Mouse (Mus musculus) adrenal gland, postnatal 36 days (tissue): ENCODE data around the gene Rpl36-ps4. TPM values are rescaled to one million over a fixed set of nuclear protein-coding genes. Genes with fewer than 3 reads are reported as not detected.

Experiments
- DNase-seq, 2 experiments: peaks; one replicate each; pipeline ENCODE4 v3.0.0; 2021; ENCODE audit warnings: mixed read lengths in 1 of 2
- long read RNA-seq, 2 experiments: library from polyadenylated mRNA; stranded (forward); transcript quantifications; one replicate each; pipeline ENCODE4 v2.0.0; 2021; ENCODE audit warnings: borderline sequencing depth in 2 of 2
- total RNA-seq, 2 experiments: library from RNA; stranded (reverse); gene quantifications; 2 replicates each; pipeline ENCODE4 v1.2.3; 2021

The Rpl36-ps4 gene
- total RNA-seq = not detected
- long read RNA-seq, experiment 1 = 0 reads
- long read RNA-seq, experiment 2 = 0 reads

DNA sequence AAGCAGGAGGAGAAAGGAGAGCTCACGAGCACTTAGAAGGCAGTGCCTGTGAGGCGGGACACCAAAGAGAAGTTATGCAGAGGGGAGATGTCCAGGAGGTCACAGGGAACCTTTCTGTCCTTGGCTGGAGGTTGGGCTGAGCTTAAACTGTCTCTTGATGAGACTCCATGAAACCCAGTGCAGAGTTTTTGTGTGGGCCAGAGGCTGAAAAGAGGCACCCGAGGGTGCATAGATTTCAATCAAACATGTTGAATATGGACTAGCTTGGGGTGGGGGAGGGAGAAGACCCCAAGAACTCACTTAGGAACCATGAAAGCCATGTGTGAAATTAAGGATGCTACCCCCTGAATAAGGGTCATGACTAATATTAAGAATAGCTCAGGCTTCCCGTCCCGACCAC, at the start of gene Rpl36-ps4:
Gene Rpl36-ps4, plus strand, starts transcription at position 301 of the 400 bp plus-strand sequence.
- no peak for DNase-seq

DNA sequence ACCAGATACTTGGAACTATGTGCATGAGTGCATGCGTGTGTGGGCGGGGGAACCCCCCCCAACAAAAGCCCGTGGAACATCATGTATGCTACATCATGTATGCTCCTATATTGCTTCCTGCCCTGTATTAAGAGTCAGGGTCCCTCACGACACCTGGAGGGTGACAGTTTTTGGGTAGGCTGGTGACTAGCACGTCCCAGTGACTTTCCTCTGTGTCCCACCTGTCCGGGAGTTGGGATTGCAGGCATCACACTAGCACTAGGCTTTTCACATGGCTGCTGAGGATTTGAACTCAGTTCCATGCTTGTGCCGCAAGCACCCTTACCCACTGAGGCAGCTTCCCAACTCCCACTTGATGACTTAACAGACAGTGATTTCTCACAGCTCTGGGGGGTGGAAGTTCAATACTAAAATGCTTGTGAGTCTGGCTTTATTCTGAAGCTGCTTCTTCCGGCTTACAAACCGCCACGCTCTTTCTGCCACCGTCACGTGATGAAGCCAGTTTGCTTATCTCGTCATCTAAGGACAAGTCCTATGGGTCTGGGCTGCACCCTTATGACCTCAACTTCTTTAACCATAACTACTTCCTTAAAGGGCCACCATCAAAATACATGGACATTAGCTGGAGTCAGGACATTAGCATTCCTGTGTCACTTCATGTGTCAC, 49.2 kb upstream of the Rpl36-ps4 start:
- no peak for DNase-seq

DNA sequence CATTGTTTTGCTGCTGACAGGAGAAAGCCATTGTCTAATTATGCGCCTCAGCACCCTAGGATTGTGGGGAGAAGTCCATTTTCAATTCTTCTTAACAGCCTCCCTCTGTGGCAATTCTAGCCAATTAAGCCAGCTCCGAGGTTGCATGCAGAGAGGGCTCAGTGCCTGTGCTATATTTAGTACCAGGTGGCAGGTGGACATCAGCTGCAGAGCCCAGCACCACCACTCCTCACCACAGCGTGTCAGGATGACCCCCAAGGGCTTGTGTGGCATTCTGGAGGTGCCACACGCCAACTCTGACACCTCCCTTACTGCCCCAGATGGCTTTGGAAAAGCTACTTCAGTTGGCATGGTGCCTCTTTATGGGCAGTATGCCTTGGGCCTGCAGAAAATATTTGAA, 48.5 kb upstream of the Rpl36-ps4 start:
- DNase-seq = no peak

DNA sequence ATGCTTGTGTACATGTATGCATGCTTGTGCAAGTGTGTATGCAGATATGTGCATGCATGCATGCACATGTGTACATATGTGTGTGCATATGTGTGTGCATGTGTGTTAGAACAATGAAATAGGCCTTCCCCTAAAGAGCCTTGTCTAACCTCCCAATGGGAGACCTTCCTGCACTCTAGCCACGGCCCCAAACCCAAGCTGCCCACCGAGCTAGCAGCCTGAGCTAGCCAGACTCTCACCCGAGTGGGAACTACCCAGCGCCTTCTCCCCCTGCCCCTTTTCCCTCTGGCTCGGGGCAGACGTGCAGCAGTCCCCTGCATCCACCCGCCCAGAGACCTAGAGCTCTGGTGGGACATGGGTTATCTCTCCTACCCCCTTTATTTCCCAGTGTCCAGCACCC, 47.3 kb upstream of the Rpl36-ps4 start:
- no peak for DNase-seq

DNA sequence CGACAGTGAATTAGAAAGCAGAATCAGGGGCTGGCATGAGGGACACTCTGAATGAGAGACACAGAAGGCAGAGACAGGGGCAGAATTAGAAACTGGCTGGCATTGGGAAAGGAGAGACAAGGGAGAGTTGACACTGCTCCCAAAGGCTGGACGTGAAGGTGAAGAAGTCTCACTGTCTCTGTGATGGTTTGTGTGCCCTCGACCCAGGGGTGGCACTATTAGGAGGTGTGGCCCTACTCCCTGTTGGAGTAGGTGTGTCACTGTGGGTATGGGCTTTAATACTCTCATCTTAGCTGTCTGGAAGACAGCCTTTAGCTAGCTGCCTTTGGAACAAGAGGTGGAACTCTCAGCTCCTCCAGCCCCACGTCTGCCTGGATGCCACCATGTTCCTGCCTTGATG, 46.8 kb upstream of the Rpl36-ps4 start:
- no peak for DNase-seq

DNA sequence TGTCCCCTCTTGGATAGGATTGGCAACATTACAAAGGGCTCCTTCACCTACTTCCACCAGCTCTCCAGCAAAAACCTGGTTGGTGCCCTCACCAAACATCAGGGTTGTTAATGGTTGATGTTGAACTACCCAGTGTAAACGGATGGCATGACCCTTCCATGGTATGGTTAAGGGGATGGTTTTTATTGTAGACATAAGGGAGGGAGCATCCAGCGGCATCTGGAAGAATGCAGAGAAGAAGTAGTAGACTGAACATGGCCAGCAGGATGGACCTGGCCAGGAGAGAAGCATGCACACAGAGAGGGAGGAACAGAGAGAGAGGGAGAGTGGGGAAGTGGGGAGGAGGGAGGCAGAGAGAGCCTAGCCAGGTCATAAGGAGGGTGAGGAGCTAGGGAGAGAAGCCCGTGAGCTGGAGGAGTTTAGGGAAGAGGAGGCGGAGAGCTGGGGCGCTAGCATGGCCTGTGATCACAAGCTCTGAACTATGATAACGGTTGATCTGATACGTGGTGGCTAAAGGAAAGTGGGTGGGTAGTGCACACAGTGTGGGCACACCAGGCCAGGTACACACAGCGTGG, 45.3 kb upstream of the Rpl36-ps4 start:
- DNase-seq = no peak

DNA sequence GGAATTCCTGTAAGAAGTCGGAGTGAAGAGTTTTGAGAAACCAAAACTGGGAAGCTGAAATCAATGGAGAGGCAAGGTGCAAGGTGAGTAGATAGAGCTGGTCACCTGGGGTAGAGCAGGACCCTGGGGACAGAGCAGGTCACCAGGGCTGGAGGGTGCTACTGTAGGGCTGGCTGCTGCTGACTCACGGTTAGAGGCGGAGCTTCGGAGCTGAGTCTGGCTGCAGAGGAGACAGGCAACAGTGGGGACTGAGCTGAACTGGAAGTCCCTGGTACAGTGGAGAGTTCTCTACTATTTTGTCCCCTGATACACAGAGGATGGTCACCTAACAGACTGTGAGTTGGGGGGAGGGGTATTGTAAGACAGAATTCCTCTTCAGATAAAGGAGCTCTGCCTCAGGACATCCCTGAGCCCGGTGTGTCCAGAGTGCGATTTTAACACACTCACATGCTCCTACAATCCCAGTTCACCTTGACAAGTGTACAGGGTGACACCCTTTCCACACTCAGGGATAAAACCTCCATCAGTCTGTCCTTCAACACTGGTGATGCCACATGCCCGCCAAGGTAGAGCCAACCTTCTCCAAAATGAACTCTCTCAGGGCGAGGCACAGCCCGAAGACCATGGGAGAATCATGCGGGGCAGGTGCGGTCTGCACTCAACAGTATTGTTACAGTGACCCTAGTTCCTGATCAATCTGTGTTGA, 44.3 kb upstream of the Rpl36-ps4 start:
- DNase-seq = peak; percentile 48 to 64

DNA sequence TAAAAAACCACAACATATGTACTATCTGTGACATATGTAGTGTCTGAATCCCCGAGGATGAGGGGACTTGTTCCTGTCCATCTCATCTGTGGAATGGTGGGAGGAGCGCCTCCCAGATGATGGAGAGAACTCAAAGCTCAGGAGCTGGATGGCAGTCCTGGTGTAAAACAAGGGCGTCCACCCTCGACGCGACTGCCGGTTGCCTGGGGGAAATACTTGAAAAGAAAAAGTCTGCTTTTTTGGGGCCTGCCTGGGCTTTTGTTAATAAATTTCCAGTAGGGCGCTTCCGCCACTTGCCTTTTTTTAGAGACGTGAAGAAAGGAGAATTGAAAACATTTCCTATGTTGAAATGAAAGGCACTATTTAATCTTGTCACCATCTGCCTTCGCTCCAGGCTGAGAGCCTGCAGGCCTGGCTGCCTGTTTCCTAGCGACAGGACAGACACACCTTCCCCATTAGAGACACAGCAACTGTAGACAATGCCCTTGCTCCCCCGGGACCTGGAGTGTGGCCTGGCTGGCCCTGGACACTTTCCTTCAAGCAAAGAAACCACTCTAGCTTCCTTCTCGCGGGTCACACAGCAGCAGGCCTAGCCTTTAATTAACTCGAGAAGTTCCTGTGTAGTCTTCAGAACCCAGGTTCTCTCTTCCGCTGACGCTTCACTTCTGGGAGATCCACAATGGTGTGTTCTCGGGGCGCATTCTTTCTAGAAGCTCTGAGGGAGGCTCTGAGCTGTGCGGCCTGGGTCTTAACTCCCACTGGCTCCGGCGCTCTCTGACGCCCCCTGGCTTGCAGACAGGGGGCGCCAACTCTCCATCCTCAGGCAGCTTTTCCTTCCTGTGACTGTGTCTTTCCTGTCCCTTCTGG, 43.3 kb upstream of the Rpl36-ps4 start:
- peak; percentile 18 to 35 for DNase-seq

DNA sequence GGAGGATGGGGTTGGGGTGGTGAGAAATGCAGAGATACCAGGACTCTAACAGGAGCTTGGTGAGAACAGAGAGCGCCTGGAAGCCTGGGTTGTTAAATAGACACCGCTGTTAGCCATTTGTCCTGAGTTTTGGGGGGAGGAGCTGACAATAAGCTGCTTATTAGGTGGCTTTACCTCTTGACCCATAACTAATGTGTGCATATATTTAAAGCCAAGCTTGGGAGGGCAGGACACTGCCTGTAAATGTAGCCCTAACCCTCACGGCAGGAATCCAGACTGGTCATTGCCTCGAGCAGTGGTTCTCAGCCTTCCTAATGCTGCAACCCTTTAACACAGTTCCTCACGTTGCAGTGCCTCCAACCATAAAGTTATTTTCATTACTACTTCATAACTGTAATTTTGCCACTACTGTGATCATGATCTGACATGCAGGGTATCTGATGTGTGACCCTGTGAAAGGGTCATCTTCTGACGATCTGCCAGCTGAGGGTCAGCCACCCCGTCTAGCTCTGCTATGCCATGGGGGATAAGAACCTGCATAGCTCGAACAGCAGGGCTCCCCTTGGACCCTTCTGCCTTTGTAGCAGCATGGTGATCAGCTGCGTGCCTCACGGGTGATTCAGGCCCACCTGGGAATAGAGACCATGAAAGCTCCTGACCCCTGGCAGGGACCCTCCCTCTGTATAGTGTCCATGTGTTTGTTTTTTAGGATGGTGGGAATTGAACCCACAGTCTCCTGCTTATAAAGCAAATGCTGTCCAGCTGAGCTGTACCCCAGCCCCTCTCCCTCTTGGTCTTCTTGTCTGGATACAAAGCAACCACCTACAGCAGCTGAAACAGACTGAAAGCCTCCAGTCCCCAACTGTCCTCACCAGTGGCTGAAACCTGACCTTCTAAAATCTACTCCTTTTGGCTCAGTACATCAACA, 42.0 kb upstream of the Rpl36-ps4 start:
- no peak for DNase-seq

DNA sequence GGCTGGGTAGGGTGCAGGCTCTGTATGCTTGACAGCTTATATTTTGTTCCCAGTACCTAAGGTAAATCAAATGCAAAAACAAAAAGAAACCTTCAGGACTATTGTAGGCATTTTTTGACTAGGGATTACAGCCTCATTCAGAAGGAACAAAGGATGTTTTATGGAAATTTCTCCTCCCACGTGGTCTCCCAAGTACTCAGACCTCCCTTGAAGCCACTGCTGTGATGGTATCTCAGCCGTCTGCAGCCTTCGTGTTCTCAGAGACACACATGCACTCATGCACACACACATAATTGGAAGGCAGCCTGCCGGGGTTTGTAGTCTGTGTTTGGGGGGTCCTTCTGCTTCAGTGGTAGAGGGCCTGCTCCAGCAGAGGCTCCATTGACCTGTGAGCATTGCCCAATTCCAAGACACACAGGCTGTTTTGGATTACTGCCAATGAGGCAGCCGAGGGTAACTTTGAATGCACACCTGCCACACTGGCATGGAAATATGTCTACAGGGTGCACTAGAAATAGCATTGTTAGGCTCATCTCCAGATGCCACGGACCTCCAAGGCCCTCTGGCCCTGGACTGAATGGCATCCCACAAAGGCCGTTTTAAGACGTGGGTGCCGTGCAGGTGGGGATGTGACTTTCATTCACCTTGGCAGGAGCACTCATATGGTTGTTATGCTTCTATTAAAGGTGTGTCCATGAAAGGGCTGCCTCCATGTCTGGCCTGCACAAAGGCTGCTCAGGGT, 41.1 kb upstream of the Rpl36-ps4 start:
- DNase-seq = no peak

DNA sequence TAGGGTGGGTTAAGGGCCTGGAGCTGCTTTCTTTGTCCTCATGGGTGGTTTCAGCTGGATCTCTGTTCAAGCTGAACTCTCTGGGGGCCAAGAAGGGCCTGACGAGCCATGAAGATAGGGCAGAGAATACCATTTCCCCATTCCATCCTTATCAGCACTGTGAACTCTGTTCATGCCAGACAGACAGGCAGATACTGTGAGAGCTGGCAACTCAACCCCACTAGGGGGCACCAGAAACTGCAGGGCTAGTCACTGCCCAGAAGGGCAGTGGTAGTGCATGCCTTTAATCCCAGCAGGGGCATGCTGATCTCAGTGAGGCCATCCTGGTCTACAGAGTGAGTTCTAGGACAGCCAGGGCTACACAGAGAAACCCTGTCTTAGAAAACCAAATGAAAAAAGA, 38.2 kb upstream of the Rpl36-ps4 start:
- DNase-seq = peak; percentile 63 to 80

DNA sequence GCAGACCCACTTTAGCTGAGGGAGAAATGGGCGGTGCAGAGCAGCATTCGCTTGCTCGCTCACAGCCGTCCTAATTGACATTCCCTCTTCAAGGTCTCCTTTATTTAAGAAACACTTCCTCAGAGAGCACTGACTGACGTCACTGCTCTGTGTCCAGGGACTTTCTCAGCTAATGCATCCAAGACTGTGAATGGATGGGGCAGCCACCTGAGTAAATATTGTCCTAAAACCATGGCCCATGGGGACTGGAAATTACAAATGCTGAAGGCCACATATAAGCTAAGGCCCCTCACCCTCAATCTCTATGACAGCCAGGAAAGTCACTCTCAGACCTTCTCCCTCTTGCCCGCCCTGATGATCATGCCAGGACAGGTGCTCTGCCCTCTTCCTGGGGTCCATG, 23.6 kb upstream of the Rpl36-ps4 start:
- no peak for DNase-seq

DNA sequence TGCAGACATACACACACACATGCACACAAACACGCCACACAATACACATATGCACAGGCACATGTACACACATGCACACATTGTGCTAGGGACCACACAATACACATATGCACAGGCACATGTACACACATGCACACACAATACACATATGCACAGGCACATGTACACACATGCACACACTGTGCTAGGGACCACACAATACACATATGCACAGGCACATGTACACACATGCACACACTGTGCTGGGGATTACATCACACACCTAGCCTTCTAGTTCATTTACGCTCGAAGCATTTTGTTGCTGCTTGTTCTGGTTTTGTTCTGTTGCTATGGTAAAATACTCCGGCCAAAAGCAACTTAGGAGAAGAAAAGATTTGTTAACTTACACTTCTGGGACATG, 20.1 kb upstream of the Rpl36-ps4 start:
- DNase-seq = no peak

DNA sequence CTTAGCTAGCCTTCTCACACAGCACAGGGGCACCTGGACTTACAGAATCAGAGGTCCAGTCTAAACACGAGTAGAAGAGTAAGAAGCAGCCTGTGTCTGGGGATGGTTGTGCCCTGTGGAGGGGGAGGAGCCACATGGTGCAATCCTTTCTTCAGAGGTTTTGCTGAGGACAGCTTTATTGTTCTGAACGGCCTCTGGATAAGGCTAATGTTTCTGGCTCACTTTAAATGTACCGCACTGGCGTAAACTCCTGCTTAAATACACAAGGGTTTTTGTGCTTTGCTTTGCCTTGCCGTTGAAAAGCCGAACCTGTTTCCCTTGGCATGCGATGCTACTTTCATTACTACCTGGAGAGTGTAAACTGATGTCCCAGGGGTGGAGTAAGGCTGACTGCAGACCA, 19.6 kb upstream of the Rpl36-ps4 start:
- no peak for DNase-seq

DNA sequence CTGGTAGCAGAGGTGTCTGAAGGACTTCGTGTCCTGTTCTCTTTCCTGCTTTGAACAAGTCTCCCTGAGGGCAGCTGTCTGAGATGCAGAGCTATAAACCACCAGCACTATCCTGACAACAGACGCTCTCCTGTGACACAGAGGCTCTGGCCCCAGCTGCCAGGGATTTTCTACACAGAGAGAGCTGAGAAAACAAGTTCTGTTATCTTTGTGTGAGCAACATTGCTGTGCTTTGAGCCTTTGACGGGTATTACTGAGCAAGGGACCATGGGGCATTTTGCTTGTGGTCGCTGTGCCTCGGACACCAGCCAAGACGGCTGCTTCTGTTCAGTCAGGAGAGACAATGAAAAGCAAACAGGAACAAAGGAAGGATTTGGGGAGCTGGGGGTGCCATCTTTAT, 17.6 kb upstream of the Rpl36-ps4 start:
- DNase-seq = no peak

DNA sequence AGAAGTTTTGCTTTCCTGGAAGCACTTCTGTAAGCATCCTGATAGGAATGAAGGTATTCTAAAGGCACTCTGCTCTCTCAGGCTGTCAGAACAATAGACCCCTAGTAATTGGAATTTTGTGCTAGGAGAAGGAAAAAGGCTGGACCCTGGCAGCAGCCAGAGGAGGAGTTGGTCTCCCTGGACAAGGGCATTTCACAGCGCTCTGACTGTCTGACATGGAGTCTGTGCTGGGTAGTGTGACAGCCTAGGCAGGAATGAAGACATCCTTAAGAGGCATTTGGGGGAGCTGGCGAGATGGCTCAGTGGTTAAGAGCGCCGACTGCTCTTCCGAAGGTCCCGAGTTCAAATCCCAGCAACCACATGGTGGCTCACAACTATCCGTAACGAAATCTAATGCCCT, 17.1 kb upstream of the Rpl36-ps4 start:
- no peak for DNase-seq

DNA sequence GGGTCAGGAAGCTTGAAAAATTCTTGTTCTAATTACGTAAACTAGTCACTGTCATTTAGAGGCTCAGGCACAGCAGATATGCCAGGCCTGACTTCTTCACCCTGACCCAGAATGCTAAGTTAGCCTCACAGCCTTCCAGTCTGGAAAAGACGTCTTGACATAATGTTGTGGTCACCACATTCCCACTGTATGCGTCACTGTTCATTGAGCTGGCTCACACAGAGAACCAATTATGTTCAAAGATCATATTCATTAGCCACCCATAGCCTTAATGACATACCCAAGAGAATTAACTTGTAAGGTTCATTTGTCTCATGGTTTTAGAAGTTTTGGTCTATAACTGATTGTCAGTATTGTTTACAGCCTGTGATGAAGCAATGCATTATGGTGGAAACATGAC, 5.4 kb upstream of the Rpl36-ps4 start:
- DNase-seq = no peak

DNA sequence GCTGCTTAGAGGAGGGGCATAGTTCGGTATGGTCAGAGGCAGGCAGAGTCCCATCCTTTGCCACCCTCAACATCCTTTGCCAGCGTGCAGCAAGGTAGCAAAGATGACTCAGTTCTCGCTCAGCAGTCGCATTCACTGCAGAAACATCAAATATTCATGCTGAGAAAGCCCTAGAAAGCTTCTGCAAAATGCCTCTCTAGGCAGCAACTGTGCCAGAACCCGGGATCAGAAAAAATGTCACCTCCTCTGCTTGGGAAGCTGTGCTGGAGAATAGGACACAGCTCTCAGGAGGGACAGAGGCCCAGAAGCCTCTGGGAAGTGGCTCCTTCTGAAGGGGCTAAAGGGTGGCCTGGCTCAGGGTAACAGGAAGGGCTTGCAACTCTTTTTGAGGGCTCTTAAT, 2.7 kb upstream of the Rpl36-ps4 start:
- no peak for DNase-seq

DNA sequence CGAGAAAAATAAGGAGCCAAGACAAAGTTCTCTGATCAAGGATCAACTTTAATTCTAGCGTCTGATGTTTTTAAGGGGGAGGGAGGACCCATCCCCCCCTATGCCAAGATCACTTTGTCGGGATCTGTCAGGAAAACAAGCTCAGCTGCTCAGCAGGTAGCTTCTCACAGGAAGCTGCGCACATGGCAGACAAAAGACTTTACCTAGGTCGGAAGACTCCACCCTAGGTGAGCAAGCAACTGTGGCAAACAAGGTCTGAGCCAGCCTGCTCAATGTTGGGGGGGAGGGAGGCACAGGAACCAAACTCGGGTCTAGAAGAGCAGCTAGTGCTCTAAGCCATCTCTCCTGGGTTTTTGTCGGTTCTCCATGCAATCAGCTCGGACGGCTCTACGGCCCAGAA, 13.5 kb downstream of the Rpl36-ps4 start:
- no peak for DNase-seq

DNA sequence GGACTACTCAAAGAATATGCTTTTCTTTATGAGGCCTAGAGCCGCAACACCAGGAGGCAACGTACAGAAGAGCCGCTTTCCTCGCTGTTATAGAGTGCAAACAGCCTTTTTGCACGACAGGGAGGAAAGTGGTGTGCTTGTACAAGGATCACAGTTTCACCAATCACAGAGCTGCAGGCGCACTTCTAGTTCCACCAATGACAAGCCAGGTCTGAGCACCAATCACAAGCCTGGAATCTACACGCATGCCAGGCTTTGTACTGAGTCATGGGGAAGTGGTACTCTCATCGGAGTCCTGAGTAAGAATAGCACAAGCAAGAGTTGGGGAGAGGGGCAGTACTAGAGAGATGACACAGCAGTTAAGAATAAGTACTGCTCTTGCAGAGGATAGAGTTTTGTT, 14.0 kb downstream of the Rpl36-ps4 start:
- DNase-seq = no peak

DNA sequence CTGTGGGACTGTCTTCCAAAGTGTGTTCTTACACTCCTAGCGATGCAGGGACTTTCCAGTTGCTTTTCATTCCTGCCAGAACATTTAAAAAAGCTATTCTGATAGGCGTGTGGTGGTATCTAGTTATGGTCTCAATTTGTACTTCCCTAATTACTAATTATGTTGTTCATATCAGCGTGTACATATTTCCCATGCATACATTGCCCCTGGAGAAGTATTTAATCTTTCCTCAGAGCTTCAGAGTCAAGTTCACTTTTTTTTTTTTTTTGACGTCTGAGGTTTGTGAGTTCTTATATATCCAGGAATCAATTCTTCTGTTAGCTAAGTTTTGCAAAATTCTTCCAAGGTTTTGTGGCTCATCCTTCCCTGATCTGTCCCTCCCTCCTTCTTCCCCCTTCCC, 15.4 kb downstream of the Rpl36-ps4 start:
- no peak for DNase-seq
